Mouse (Mus musculus) CD4-positive naive resting alpha-beta T cell, adult 57 days (primary cell): Measurements from ENCODE around the gene Ncdn. TPM values are rescaled to one million over a fixed set of nuclear protein-coding genes. Genes with fewer than 3 reads are reported as not detected.

ENCODE experiments used
- total RNA-seq: library from RNA; stranded (reverse); gene quantifications from one replicate; pipeline ENCODE4 v1.2.4, GENCODE M21; 2023

The Ncdn gene
- 33.9 TPM for total RNA-seq

DNA sequence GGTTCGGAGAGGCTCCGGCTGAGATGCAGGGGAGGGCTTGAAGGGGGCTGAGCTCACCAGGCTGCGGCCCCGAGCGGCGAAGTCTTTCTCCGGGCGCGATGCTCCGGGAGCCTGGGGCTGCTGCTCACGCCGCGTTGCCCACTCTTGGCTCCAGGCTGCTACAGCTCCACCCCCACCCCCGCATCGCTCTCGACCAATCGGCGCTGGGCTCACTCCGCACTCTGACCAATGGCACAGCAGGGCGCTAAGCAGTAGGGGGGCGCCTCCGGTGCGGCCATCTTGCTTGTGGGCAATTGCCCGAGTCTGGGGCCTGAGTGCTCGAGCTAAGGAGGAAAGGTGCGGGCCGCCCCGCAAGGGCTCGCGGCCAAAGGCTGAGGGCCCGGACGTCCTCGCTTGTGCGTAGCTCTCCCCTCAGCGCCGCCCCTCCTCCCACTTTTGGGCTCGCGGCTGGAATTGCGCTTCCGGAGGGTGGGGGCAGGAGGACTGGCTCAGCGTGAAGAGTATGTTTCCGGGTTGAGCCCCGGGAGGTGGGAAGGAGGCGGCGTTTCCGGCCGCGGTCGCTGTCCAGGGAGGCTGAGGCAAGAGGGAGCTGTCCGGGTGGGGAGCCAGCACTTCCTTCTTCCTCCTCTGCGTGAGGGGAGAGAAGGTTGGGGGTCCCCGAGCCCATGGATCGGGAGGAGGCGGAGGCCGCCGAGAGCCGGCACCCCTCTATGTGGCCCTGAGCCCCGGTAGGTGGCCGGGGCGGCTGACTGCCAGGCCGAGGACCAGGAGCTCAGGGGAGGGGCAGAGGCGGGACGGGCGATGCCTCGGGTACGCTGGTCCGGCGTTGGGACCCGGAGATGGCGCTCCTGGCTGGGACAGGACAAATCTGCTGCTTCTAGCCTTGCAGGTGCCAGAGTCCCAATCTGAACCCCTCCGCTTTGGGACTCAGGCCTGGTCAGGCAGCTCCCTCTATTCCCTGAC, at the start of gene Ncdn, which contains the start of gene AU040320:
Gene Ncdn (minus strand): TSS at position 171 of the 963 bp plus-strand sequence.
Gene AU040320 (plus strand): TSS at position 277 of the 963 bp plus-strand sequence.

DNA sequence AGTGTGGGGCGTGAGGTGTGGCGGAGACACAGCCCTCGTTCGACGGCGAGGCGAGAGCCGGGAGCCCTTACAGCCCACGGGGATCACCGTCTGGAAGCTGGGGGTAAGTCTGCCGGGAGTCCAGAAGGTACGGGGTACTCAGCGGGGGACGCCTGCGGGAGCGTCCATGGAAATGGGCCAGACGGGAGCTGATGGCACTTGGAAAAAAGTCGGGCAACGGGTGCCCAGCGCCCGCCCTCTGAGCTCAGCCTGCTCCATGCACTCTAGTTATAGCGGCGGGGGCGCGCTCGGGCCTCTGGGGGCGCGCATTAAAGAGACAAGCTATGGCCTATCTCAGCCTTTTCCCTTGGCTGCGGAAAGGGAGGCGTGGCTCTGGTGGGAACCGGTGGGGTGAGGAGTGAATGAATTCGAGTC, 17.2 kb downstream of the Ncdn start, which contains the start of gene Tfap2e:
Gene Tfap2e (minus strand): TSS at position 240 of the 414 bp plus-strand sequence.

Other genes with a start within 250 kb of the Ncdn start
- 0.44 TPM for gene Ago4, start 220.0 kb downstream of the Ncdn start, total RNA-seq
- 14.0 TPM for gene Clspn, start 196.5 kb downstream of the Ncdn start, total RNA-seq
- gene 5730409E04Rik, start 143.6 kb downstream of the Ncdn start, total RNA-seq = 0.33 TPM
- 82.4 TPM for gene Psmb2, start 75.8 kb downstream of the Ncdn start, total RNA-seq
- not detected for gene Tfap2e, start 17.2 kb downstream of the Ncdn start, total RNA-seq
- gene AU040320, start 106 bp upstream of the Ncdn start, total RNA-seq = 58.3 TPM
- 48.3 TPM for gene Zmym4, start 214.7 kb upstream of the Ncdn start, total RNA-seq